Mouse (Mus musculus) testis, adult 2 months (tissue): ENCODE data around the gene Tacc2.

Source experiments
- CTCF ChIP-seq: fragments of 200-500 bp; IDR thresholded peaks from 2 replicates; pipeline ENCODE4 v1.5.1; 2012; ENCODE audit warnings: low read depth, mild to moderate bottlenecking, inconsistent platforms, low read length, moderate library complexity; ENCODE audit not compliant: control insufficient read depth, insufficient read depth, insufficient replicate concordance
- POLR2A ChIP-seq: fragments of 200-500 bp; IDR thresholded peaks from 2 replicates; pipeline ENCODE4 v1.6.1; 2012; ENCODE audit warnings: low read depth, mild to moderate bottlenecking, inconsistent platforms, low read length, moderate library complexity; ENCODE audit not compliant: control insufficient read depth

- TF ChIP-seq POLR2A (no peak), CTCF (no peak)
These were observed 118.6 kb downstream of the Tacc2 start for GRCm38 (mm10) chr7:130695669-130696338.
